Mouse (Mus musculus): ENCODE results near the gene Cbr3. TPM values are rescaled to one million over a fixed set of nuclear protein-coding genes. Genes with fewer than 3 reads are reported as not detected.
A peak's percentile ranks its signal among the peaks of the same experiment; 100 is the strongest.

Gene Cbr3
- polyA plus RNA-seq, 1 experiment from 2014 or later = 0.65 TPM

- H3K27me3 ChIP-seq = peaks cover 15% of the 10 kb centered on the region
- peak overlapping the region; percentile 77 for H3K4me3 ChIP-seq
- H3K27ac ChIP-seq (replicated peaks) = peak overlapping the region; percentile 69
- WGBS = 13% methylated on average over 28 of the region's 31 CpGs
- no peak; the same call in 1 of the 2 replicates for ATAC-seq (ENCODE audit: low FRiP score, low read depth)
- H3K4me1 ChIP-seq = peaks cover 23% of the 10 kb centered on the region
- peak overlapping the region; percentile 92 for H3K4me2 ChIP-seq (replicated peaks)
- no peaks in the 10 kb centered on the region for H3K9me3 ChIP-seq
- peak overlapping the region; percentile 86 for H3K9ac ChIP-seq (replicated peaks)
- no peaks in the 10 kb centered on the region for H3K36me3 ChIP-seq
Measured at GRCm38 (mm10) chr16:93712189-93712885, 29.3 kb downstream of the Cbr3 start.

GRCm38 (mm10) chr16:93712966-93713365 lies 30.0 kb downstream of the Cbr3 start:
- 77% methylated on average over 7 of the region's 7 CpGs for WGBS
- no peaks in the 10 kb centered on the region for H3K9me3 ChIP-seq

GRCm38 (mm10) chr16:93714426-93714825 lies 31.4 kb downstream of the Cbr3 start:
- H3K9ac ChIP-seq (replicated peaks) = 0 out of 2 replicates have a peak overlapping the region, but pooled peaks have one; percentile 24
- no peak overlapping the region for H3K27ac ChIP-seq (replicated peaks)
- no peaks in the 10 kb centered on the region for H3K36me3 ChIP-seq
- no peaks in the 10 kb centered on the region for H3K9me3 ChIP-seq
- H3K4me3 ChIP-seq = no peak overlapping the region
- H3K27me3 ChIP-seq = peaks cover 15% of the 10 kb centered on the region
- 24% methylated on average over 5 of the region's 5 CpGs for WGBS
- peaks cover 24% of the 10 kb centered on the region for H3K4me1 ChIP-seq
- ATAC-seq (ENCODE audit: low FRiP score, low read depth) = no peak
- no peak overlapping the region for H3K4me2 ChIP-seq (replicated peaks)

More at GRCm38 (mm10) chr16:93712966-93713365, 30.0 kb downstream of the Cbr3 start:
- H3K27me3 ChIP-seq = peaks cover 15% of the 10 kb centered on the region
- H3K4me1 ChIP-seq = peaks cover 24% of the 10 kb centered on the region
- ATAC-seq (ENCODE audit: low FRiP score, low read depth) = no peak
- H3K36me3 ChIP-seq = no peaks in the 10 kb centered on the region
- H3K9ac ChIP-seq (replicated peaks) = peak overlapping the region; percentile 86
- H3K27ac ChIP-seq (replicated peaks) = no peak overlapping the region
- H3K4me3 ChIP-seq = peak overlapping the region; percentile 77
- peak overlapping the region; percentile 92 for H3K4me2 ChIP-seq (replicated peaks)

- no peak overlapping the region for H3K4me3 ChIP-seq
- no peak overlapping the region for H3K4me2 ChIP-seq (replicated peaks)
- WGBS = 87% methylated on average over 6 of the region's 6 CpGs
- no peaks in the 10 kb centered on the region for H3K9me3 ChIP-seq
- H3K36me3 ChIP-seq = no peaks in the 10 kb centered on the region
- H3K9ac ChIP-seq (replicated peaks) = no peak overlapping the region
- H3K4me1 ChIP-seq = peaks cover 24% of the 10 kb centered on the region
- ATAC-seq (ENCODE audit: low FRiP score, low read depth) = no peak
- peaks cover 15% of the 10 kb centered on the region for H3K27me3 ChIP-seq
- no peak overlapping the region for H3K27ac ChIP-seq (replicated peaks)
Measured at GRCm38 (mm10) chr16:93715826-93716225, 32.8 kb downstream of the Cbr3 start.

GRCm38 (mm10) chr16:93717299-93717703 lies 34.3 kb downstream of the Cbr3 start:
- Histone ChIP-seq H3K36me3 (no peaks in the 10 kb centered on the region), H3K9ac (replicated peaks) (no peak overlapping the region), H3K27me3 (peaks cover 15% of the 10 kb centered on the region), H3K9me3 (no peaks in the 10 kb centered on the region), H3K4me2 (replicated peaks) (no peak overlapping the region), H3K4me1 (peaks cover 24% of the 10 kb centered on the region), H3K4me3 (no peak overlapping the region), H3K27ac (replicated peaks) (0 out of 2 replicates have a peak overlapping the region, but pooled peaks have one; percentile 8)
- ATAC-seq (ENCODE audit: low FRiP score, low read depth) = 0 out of 2 replicates have a peak, but pooled peaks have one; percentile 39
- 23% methylated on average over 5 of the region's 5 CpGs for WGBS

GRCm38 (mm10) chr16:93721771-93722170 lies 38.8 kb downstream of the Cbr3 start:
- 84% methylated on average over 5 of the region's 5 CpGs for WGBS
- H3K4me1 ChIP-seq = peaks cover 7% of the 10 kb centered on the region; the same call in 1 of the 2 replicates
- no peak overlapping the region for H3K4me3 ChIP-seq
- no peak for ATAC-seq (ENCODE audit: low FRiP score, low read depth)
- H3K9me3 ChIP-seq = no peaks in the 10 kb centered on the region
- H3K9ac ChIP-seq (replicated peaks) = no peak overlapping the region
- no peaks in the 10 kb centered on the region for H3K36me3 ChIP-seq
- no peaks in the 10 kb centered on the region for H3K27me3 ChIP-seq
- H3K4me2 ChIP-seq (replicated peaks) = no peak overlapping the region
- no peak overlapping the region for H3K27ac ChIP-seq (replicated peaks)

GRCm38 (mm10) chr16:93722476-93722875 lies 39.5 kb downstream of the Cbr3 start:
- no peak for ATAC-seq (ENCODE audit: low FRiP score, low read depth)
- no peaks in the 10 kb centered on the region for H3K36me3 ChIP-seq
- no peak overlapping the region for H3K4me2 ChIP-seq (replicated peaks)
- 0 out of 2 replicates have a peak, but pooled peaks cover under 1% of the 10 kb centered on the region for H3K4me1 ChIP-seq
- 63% methylated on average over 2 of the region's 2 CpGs for WGBS
- H3K4me3 ChIP-seq = no peak overlapping the region
- no peaks in the 10 kb centered on the region for H3K9me3 ChIP-seq
- H3K9ac ChIP-seq (replicated peaks) = no peak overlapping the region
- no peaks in the 10 kb centered on the region for H3K27me3 ChIP-seq
- H3K27ac ChIP-seq (replicated peaks) = no peak overlapping the region

GRCm38 (mm10) chr16:93725417-93726144 lies 42.6 kb downstream of the Cbr3 start:
- H3K9me3 ChIP-seq = no peaks in the 10 kb centered on the region
- no peak overlapping the region for H3K4me3 ChIP-seq
- H3K4me2 ChIP-seq (replicated peaks) = no peak overlapping the region
- ATAC-seq (ENCODE audit: low FRiP score, low read depth) = no peak
- no peaks in the 10 kb centered on the region for H3K36me3 ChIP-seq
- no peaks in the 10 kb centered on the region for H3K27me3 ChIP-seq
- peaks cover 2% of the 10 kb centered on the region; the same call in 1 of the 2 replicates for H3K4me1 ChIP-seq
- no peak overlapping the region for H3K27ac ChIP-seq (replicated peaks)
- 81% methylated on average over 8 of the region's 8 CpGs for WGBS
- no peak overlapping the region for H3K9ac ChIP-seq (replicated peaks)

GRCm38 (mm10) chr16:93726186-93726585 lies 43.2 kb downstream of the Cbr3 start:
- Histone ChIP-seq H3K4me1 (peaks cover 2% of the 10 kb centered on the region; the same call in 1 of the 2 replicates), H3K4me2 (replicated peaks) (no peak overlapping the region), H3K4me3 (no peak overlapping the region), H3K9ac (replicated peaks) (no peak overlapping the region), H3K36me3 (no peaks in the 10 kb centered on the region), H3K9me3 (no peaks in the 10 kb centered on the region), H3K27me3 (no peaks in the 10 kb centered on the region), H3K27ac (replicated peaks) (no peak overlapping the region)
- ATAC-seq (ENCODE audit: low FRiP score, low read depth) = no peak
- 96% methylated on average over 4 of the region's 4 CpGs for WGBS

GRCm38 (mm10) chr16:93728676-93729075 lies 45.7 kb downstream of the Cbr3 start:
- 72% methylated on average over 9 of the region's 9 CpGs for WGBS
- Histone ChIP-seq H3K4me1 (peaks cover 2% of the 10 kb centered on the region; the same call in 1 of the 2 replicates), H3K9ac (replicated peaks) (no peak overlapping the region), H3K27ac (replicated peaks) (no peak overlapping the region), H3K9me3 (no peaks in the 10 kb centered on the region), H3K36me3 (no peaks in the 10 kb centered on the region), H3K4me3 (no peak overlapping the region), H3K4me2 (replicated peaks) (no peak overlapping the region), H3K27me3 (no peaks in the 10 kb centered on the region)
- ATAC-seq (ENCODE audit: low FRiP score, low read depth) = no peak

GRCm38 (mm10) chr16:93729801-93730721 lies 47.0 kb downstream of the Cbr3 start:
- H3K9me3 ChIP-seq = no peaks in the 10 kb centered on the region
- H3K9ac ChIP-seq (replicated peaks) = no peak overlapping the region
- no peak for ATAC-seq (ENCODE audit: low FRiP score, low read depth)
- WGBS = 88% methylated on average over 23 of the region's 23 CpGs
- H3K27ac ChIP-seq (replicated peaks) = no peak overlapping the region
- no peaks in the 10 kb centered on the region for H3K36me3 ChIP-seq
- H3K27me3 ChIP-seq = no peaks in the 10 kb centered on the region
- no peak overlapping the region for H3K4me2 ChIP-seq (replicated peaks)
- no peak overlapping the region for H3K4me3 ChIP-seq
- peaks cover 2% of the 10 kb centered on the region; the same call in 1 of the 2 replicates for H3K4me1 ChIP-seq

All from midbrain, embryonic 12.5 days (tissue).